Mouse (Mus musculus): ENCODE results near the gene Nsmce4a.

GRCm38 (mm10) chr7:130578607-130579006, 5.7 kb upstream of the Nsmce4a start:
- TF ChIP-seq POLR2A (IDR thresholded peaks at IDR 0.05; ENCODE audit: low read depth, low read length): no peak
- TF ChIP-seq CTCF (IDR thresholded peaks at IDR 0.05; ENCODE audit: borderline replicate concordance, insufficient read depth, low read length): no peak

Data from embryonic fibroblast, embryonic 13.5 days (primary cell).